Mouse (Mus musculus) midbrain, embryonic 11.5 days (tissue): Measurements from ENCODE around the gene Lbx2. TPM values are rescaled to one million over a fixed set of nuclear protein-coding genes. Genes with fewer than 3 reads are reported as not detected.

Source experiments
- ATAC-seq: fragments of 200-750 bp; cut with Nextera tagmentation; 2 replicates; pipeline ENCODE4 v1.8.0; 2017; ENCODE audit warnings: moderate TSS enrichment, moderate library complexity; ENCODE audit not compliant: low FRiP score
- DNase-seq: peaks from one replicate; pipeline ENCODE4 v3.0.0; 2015; ENCODE audit warnings: low spot score; ENCODE audit errors: missing footprints
- H3K27ac ChIP-seq: fragments of 300-500 bp; sonication (generic); 2 replicates; pipeline ENCODE4 v1.5.1; 2014; ENCODE audit warnings: low read depth, low read length
- H3K27me3 ChIP-seq: fragments of 300-500 bp; sonication (generic); 2 replicates; pipeline ENCODE4 v1.6.1; 2014; ENCODE audit warnings: mild to moderate bottlenecking, low read length, moderate library complexity, mixed read lengths; ENCODE audit not compliant: control insufficient read depth, insufficient read depth
- H3K36me3 ChIP-seq: fragments of 300-500 bp; sonication (generic); 2 replicates; pipeline ENCODE4 v1.6.1; 2014; ENCODE audit warnings: mild to moderate bottlenecking, low read length, moderate library complexity, mixed read lengths; ENCODE audit not compliant: control insufficient read depth, insufficient read depth
- H3K4me1 ChIP-seq: fragments of 300-500 bp; sonication (generic); 2 replicates; pipeline ENCODE4 v1.6.1; 2014; ENCODE audit warnings: low read length; ENCODE audit not compliant: control insufficient read depth, insufficient read depth
- H3K4me2 ChIP-seq: fragments of 300-500 bp; sonication (generic); 2 replicates; pipeline ENCODE4 v1.6.1; 2014; ENCODE audit warnings: mild to moderate bottlenecking, moderate library complexity
- H3K4me3 ChIP-seq: fragments of 300-500 bp; sonication (generic); 2 replicates; pipeline ENCODE4 v1.5.1; 2014; ENCODE audit warnings: low read depth, low read length
- H3K9ac ChIP-seq: fragments of 300-500 bp; sonication (generic); 2 replicates; pipeline ENCODE4 v1.6.1; 2014; ENCODE audit warnings: low read length
- H3K9me3 ChIP-seq: fragments of 300-500 bp; sonication (generic); 2 replicates; pipeline ENCODE4 v1.6.1; 2016; ENCODE audit warnings: low read length; ENCODE audit not compliant: control insufficient read depth
- WGBS: fragments of 180-500 bp; shearing (Covaris S2); extraction: QIAGEN DNeasy Blood & Tissue Kit; methylation state at CpG from one replicate; pipeline ENCODE4 v1.1.7; 2014; 5-methylcytosine and 5-hydroxymethylcytosine counted together
- polyA plus RNA-seq: library from polyadenylated mRNA; unstranded; fragments of >200 nt; fragmentation: Nextera tagmentation; extraction: Ambion mirVana; gene quantifications from 2 replicates; pipeline ENCODE4 v1.2.1, GENCODE M21; 2014

The Lbx2 gene
- 0.44 TPM in 1 of 2 replicates, not detected in the other for polyA plus RNA-seq

GRCm38 (mm10) chr6:83086121-83087035 lies at the start of gene Lbx2:
Lbx2 (plus strand) TSS chr6:83086367.
- 3% methylated on average over 42 of the region's 42 CpGs for WGBS

GRCm38 (mm10) chr6:83037188-83037587 lies 49.0 kb upstream of the Lbx2 start:
- no peaks in the 10 kb centered on the region for H3K9me3 ChIP-seq
- H3K9ac ChIP-seq, result no peak overlapping the region
- no peak overlapping the region for H3K27ac ChIP-seq
- H3K4me2 ChIP-seq, result no peak overlapping the region
- no peak for ATAC-seq
- no peak for DNase-seq
- 74% methylated on average over 8 of the region's 8 CpGs for WGBS
- peaks cover 7% of the 10 kb centered on the region for H3K27me3 ChIP-seq
- no peak overlapping the region for H3K4me3 ChIP-seq
- H3K36me3 ChIP-seq, result no peaks in the 10 kb centered on the region
- H3K4me1 ChIP-seq, result peaks cover 25% of the 10 kb centered on the region

More at GRCm38 (mm10) chr6:83086121-83087035, at the start of gene Lbx2:
- peak within 1 kb of the TSS; percentile 20; the same call in 1 of the 2 replicates for H3K4me2 ChIP-seq
- H3K4me1 ChIP-seq, result 0 out of 2 replicates have a peak, but pooled peaks cover 3% of the 10 kb centered on the region
- H3K9ac ChIP-seq, result no peak within 1 kb of the TSS
- DNase-seq (peak; percentile 92), ATAC-seq (no peak)
- peaks cover 69% of the 10 kb centered on the region for H3K27me3 ChIP-seq
- H3K9me3 ChIP-seq, result no peaks in the 10 kb centered on the region
- no peak within 1 kb of the TSS for H3K27ac ChIP-seq
- H3K4me3 ChIP-seq, result no peak within 1 kb of the TSS
- H3K36me3 ChIP-seq, result peaks cover 5% of the 10 kb centered on the region; the same call in 1 of the 2 replicates

GRCm38 (mm10) chr6:83038496-83039012 lies 47.6 kb upstream of the Lbx2 start:
- ATAC-seq (peak; percentile 73), DNase-seq (peak; percentile 100)
- Histone ChIP-seq H3K27ac (no peak overlapping the region), H3K9ac (peak overlapping the region; percentile 41), H3K4me2 (peak overlapping the region; percentile 43), H3K36me3 (no peaks in the 10 kb centered on the region), H3K4me1 (peaks cover 19% of the 10 kb centered on the region), H3K9me3 (no peaks in the 10 kb centered on the region), H3K27me3 (0 out of 2 replicates have a peak, but pooled peaks cover 2% of the 10 kb centered on the region), H3K4me3 (peak overlapping the region; percentile 9; the same call in 1 of the 2 replicates)
- 8% methylated on average over 24 of the region's 24 CpGs for WGBS

- 82% methylated on average over 5 of the region's 5 CpGs for WGBS
- ATAC-seq, result no peak
- Histone ChIP-seq H3K4me1 (peaks cover 6% of the 10 kb centered on the region; the same call in 1 of the 2 replicates), H3K27me3 (no peaks in the 10 kb centered on the region), H3K4me2 (no peak overlapping the region), H3K4me3 (no peak overlapping the region), H3K36me3 (no peaks in the 10 kb centered on the region), H3K27ac (no peak overlapping the region), H3K9ac (no peak overlapping the region), H3K9me3 (no peaks in the 10 kb centered on the region)
- DNase-seq, result no peak
Observed at GRCm38 (mm10) chr6:83040601-83041000, 45.6 kb upstream of the Lbx2 start.

GRCm38 (mm10) chr6:83043561-83043960 lies 42.6 kb upstream of the Lbx2 start:
- Histone ChIP-seq H3K4me1 (peaks cover 2% of the 10 kb centered on the region; the same call in 1 of the 2 replicates), H3K27ac (no peak overlapping the region), H3K27me3 (no peaks in the 10 kb centered on the region), H3K9me3 (no peaks in the 10 kb centered on the region), H3K36me3 (no peaks in the 10 kb centered on the region), H3K4me2 (no peak overlapping the region), H3K9ac (no peak overlapping the region), H3K4me3 (no peak overlapping the region)
- ATAC-seq (no peak), DNase-seq (peak; percentile 56)
- 67% methylated on average over 6 of the region's 6 CpGs for WGBS

- no peak overlapping the region for H3K27ac ChIP-seq
- no peaks in the 10 kb centered on the region for H3K27me3 ChIP-seq
- no peaks in the 10 kb centered on the region for H3K9me3 ChIP-seq
- H3K4me1 ChIP-seq, result no peaks in the 10 kb centered on the region
- no peak overlapping the region for H3K9ac ChIP-seq
- H3K4me3 ChIP-seq, result no peak overlapping the region
- no peak for ATAC-seq
- WGBS, result 86% methylated on average over 5 of the region's 5 CpGs
- H3K36me3 ChIP-seq, result no peaks in the 10 kb centered on the region
- no peak overlapping the region for H3K4me2 ChIP-seq
- DNase-seq, result peak; percentile 60
Observed at GRCm38 (mm10) chr6:83043993-83044392, 42.2 kb upstream of the Lbx2 start.

- Histone ChIP-seq H3K9ac (no peak overlapping the region), H3K4me3 (no peak overlapping the region), H3K27me3 (no peaks in the 10 kb centered on the region), H3K36me3 (no peaks in the 10 kb centered on the region), H3K4me1 (no peaks in the 10 kb centered on the region), H3K27ac (no peak overlapping the region), H3K4me2 (no peak overlapping the region), H3K9me3 (no peaks in the 10 kb centered on the region)
- DNase-seq (no peak), ATAC-seq (no peak)
- WGBS, result 76% methylated on average over 9 of the region's 9 CpGs
Observed at GRCm38 (mm10) chr6:83044742-83045141, 41.4 kb upstream of the Lbx2 start.

GRCm38 (mm10) chr6:83049367-83049766 lies 36.8 kb upstream of the Lbx2 start:
- ATAC-seq (no peak), DNase-seq (no peak)
- Histone ChIP-seq H3K9me3 (no peaks in the 10 kb centered on the region), H3K27ac (no peak overlapping the region), H3K4me2 (no peak overlapping the region), H3K4me3 (no peak overlapping the region), H3K4me1 (peaks cover 13% of the 10 kb centered on the region), H3K36me3 (no peaks in the 10 kb centered on the region), H3K9ac (no peak overlapping the region), H3K27me3 (no peaks in the 10 kb centered on the region)
- WGBS, result 76% methylated on average over 10 of the region's 10 CpGs
